Mouse (Mus musculus): ENCODE results near the gene Gnrhr. TPM values are rescaled to one million over a fixed set of nuclear protein-coding genes. Genes with fewer than 3 reads are reported as not detected.

Gene Gnrhr
- polyA plus RNA-seq (2014; fragmentation: Nextera tagmentation; extraction: Ambion mirVana): not detected in 2 replicates

DNA sequence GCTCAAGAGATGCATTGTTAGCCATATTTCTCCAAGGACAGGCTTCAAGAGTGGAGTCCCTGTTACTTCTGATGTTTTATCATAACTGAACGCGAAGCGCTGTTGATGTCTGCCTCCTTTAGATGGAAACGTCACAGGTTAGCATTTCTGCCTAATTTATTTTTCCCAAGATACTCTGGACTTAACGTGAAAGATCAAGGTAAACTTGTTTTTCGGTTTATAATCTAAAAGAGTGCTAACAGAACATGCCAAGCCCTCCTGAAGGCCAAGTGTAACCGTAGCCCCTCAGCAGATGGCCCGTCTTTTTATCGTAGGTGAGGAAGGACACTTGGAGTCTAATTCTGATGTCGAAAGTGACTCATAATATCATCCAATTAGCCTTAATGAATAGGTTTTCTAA, at the start of gene Gnrhr:
Gene Gnrhr (minus strand): TSS at position 101 of the 400 bp plus-strand sequence.
- H3K4me1 ChIP-seq (replicated peaks; ENCODE audit: control insufficient read depth, insufficient read depth, low read length): no peaks in the 10 kb centered on the region
- H3K27me3 ChIP-seq (ENCODE audit: control insufficient read depth, insufficient read depth, low read length): no peaks in the 10 kb centered on the region
- H3K36me3 ChIP-seq (ENCODE audit: control insufficient read depth, insufficient read depth, low read length): no peaks in the 10 kb centered on the region
- H3K4me2 ChIP-seq (ENCODE audit: low read depth, low read length, severe bottlenecking): no peak within 1 kb of the TSS
- H3K27ac ChIP-seq (ENCODE audit: low read depth, low read length): no peak within 1 kb of the TSS
- no peak within 1 kb of the TSS for H3K9ac ChIP-seq (ENCODE audit: low read length)
- DNase-seq (ENCODE audit: low spot score): no peak
- WGBS: 93% methylated on average over 10 of the region's 10 CpGs
- no peak within 1 kb of the TSS for H3K4me3 ChIP-seq (ENCODE audit: low read depth, low read length)
- no peak for ATAC-seq (replicated peaks; ENCODE audit: low FRiP score)
- no peaks in the 10 kb centered on the region for H3K9me3 ChIP-seq (ENCODE audit: control insufficient read depth, low read length)

DNA sequence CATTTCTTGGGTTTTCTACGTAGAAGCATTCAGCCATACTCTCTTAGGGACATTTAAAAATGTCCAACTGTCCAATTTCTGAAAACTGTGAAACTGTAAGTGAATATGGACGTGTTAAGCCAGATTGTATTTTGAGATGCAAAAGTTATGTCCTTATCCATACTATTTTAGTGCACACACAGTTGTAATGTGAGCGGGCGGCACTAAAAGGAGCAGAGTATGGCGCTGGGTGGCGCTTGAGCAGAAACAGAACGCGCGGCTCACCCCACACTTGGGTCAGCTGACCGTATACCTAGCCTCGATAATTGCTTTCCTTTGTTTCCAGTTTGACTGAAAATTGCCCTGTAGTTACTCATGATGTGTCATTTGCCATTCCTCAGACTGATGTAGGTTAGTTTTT, 48.9 kb upstream of the Gnrhr start:
- Histone ChIP-seq H3K9me3 (ENCODE audit: control insufficient read depth, low read length) (no peaks in the 10 kb centered on the region), H3K9ac (ENCODE audit: low read length) (no peak overlapping the region), H3K27ac (ENCODE audit: low read depth, low read length) (no peak overlapping the region), H3K4me1 (replicated peaks; ENCODE audit: control insufficient read depth, insufficient read depth, low read length) (no peaks in the 10 kb centered on the region), H3K27me3 (ENCODE audit: control insufficient read depth, insufficient read depth, low read length) (no peaks in the 10 kb centered on the region), H3K4me2 (ENCODE audit: low read depth, low read length, severe bottlenecking) (no peak overlapping the region), H3K4me3 (ENCODE audit: low read depth, low read length) (no peak overlapping the region), H3K36me3 (ENCODE audit: control insufficient read depth, insufficient read depth, low read length) (no peaks in the 10 kb centered on the region)
- DNase-seq (ENCODE audit: low spot score) (no peak), ATAC-seq (replicated peaks; ENCODE audit: low FRiP score) (no peak)
- 95% methylated on average over 11 of the region's 11 CpGs for WGBS

- WGBS: 68% methylated on average over 1 of the region's 1 CpGs
Measured at GRCm38 (mm10) chr5:86244880-86245279, 47.2 kb upstream of the Gnrhr start.

GRCm38 (mm10) chr5:86244275-86244674, 46.6 kb upstream of the Gnrhr start:
- Histone ChIP-seq H3K27ac (ENCODE audit: low read depth, low read length) (no peak overlapping the region), H3K9me3 (ENCODE audit: control insufficient read depth, low read length) (no peaks in the 10 kb centered on the region), H3K4me2 (ENCODE audit: low read depth, low read length, severe bottlenecking) (no peak overlapping the region), H3K36me3 (ENCODE audit: control insufficient read depth, insufficient read depth, low read length) (no peaks in the 10 kb centered on the region), H3K27me3 (ENCODE audit: control insufficient read depth, insufficient read depth, low read length) (no peaks in the 10 kb centered on the region), H3K4me3 (ENCODE audit: low read depth, low read length) (no peak overlapping the region), H3K4me1 (replicated peaks; ENCODE audit: control insufficient read depth, insufficient read depth, low read length) (no peaks in the 10 kb centered on the region), H3K9ac (ENCODE audit: low read length) (no peak overlapping the region)
- ATAC-seq (replicated peaks; ENCODE audit: low FRiP score): no peak
- DNase-seq (ENCODE audit: low spot score): no peak
- WGBS: 91% methylated on average over 3 of the region's 3 CpGs

More at GRCm38 (mm10) chr5:86244880-86245279, 47.2 kb upstream of the Gnrhr start:
- no peak for DNase-seq (ENCODE audit: low spot score)
- H3K4me2 ChIP-seq (ENCODE audit: low read depth, low read length, severe bottlenecking): no peak overlapping the region
- no peak overlapping the region for H3K4me3 ChIP-seq (ENCODE audit: low read depth, low read length)
- no peaks in the 10 kb centered on the region for H3K36me3 ChIP-seq (ENCODE audit: control insufficient read depth, insufficient read depth, low read length)
- no peak for ATAC-seq (replicated peaks; ENCODE audit: low FRiP score)
- H3K9me3 ChIP-seq (ENCODE audit: control insufficient read depth, low read length): no peaks in the 10 kb centered on the region
- no peaks in the 10 kb centered on the region for H3K27me3 ChIP-seq (ENCODE audit: control insufficient read depth, insufficient read depth, low read length)
- H3K4me1 ChIP-seq (replicated peaks; ENCODE audit: control insufficient read depth, insufficient read depth, low read length): no peaks in the 10 kb centered on the region
- H3K9ac ChIP-seq (ENCODE audit: low read length): no peak overlapping the region
- no peak overlapping the region for H3K27ac ChIP-seq (ENCODE audit: low read depth, low read length)

- no peak for ATAC-seq (replicated peaks; ENCODE audit: low FRiP score)
- Histone ChIP-seq H3K36me3 (ENCODE audit: control insufficient read depth, insufficient read depth, low read length) (no peaks in the 10 kb centered on the region), H3K9me3 (ENCODE audit: control insufficient read depth, low read length) (no peaks in the 10 kb centered on the region), H3K4me2 (ENCODE audit: low read depth, low read length, severe bottlenecking) (no peak overlapping the region), H3K27me3 (ENCODE audit: control insufficient read depth, insufficient read depth, low read length) (no peaks in the 10 kb centered on the region), H3K4me1 (replicated peaks; ENCODE audit: control insufficient read depth, insufficient read depth, low read length) (no peaks in the 10 kb centered on the region), H3K9ac (ENCODE audit: low read length) (no peak overlapping the region), H3K4me3 (ENCODE audit: low read depth, low read length) (no peak overlapping the region), H3K27ac (ENCODE audit: low read depth, low read length) (no peak overlapping the region)
- WGBS: 91% methylated on average over 5 of the region's 5 CpGs
- no peak for DNase-seq (ENCODE audit: low spot score)
Measured at GRCm38 (mm10) chr5:86227156-86227853, 29.6 kb upstream of the Gnrhr start.

- no peak overlapping the region for H3K4me3 ChIP-seq (ENCODE audit: low read depth, low read length)
- no peaks in the 10 kb centered on the region for H3K36me3 ChIP-seq (ENCODE audit: control insufficient read depth, insufficient read depth, low read length)
- H3K4me1 ChIP-seq (replicated peaks; ENCODE audit: control insufficient read depth, insufficient read depth, low read length): no peaks in the 10 kb centered on the region
- H3K4me2 ChIP-seq (ENCODE audit: low read depth, low read length, severe bottlenecking): no peak overlapping the region
- WGBS: 25% methylated on average over 4 of the region's 4 CpGs
- H3K9ac ChIP-seq (ENCODE audit: low read length): no peak overlapping the region
- no peaks in the 10 kb centered on the region for H3K27me3 ChIP-seq (ENCODE audit: control insufficient read depth, insufficient read depth, low read length)
- H3K9me3 ChIP-seq (ENCODE audit: control insufficient read depth, low read length): no peaks in the 10 kb centered on the region
- DNase-seq (ENCODE audit: low spot score): no peak
- H3K27ac ChIP-seq (ENCODE audit: low read depth, low read length): no peak overlapping the region
- ATAC-seq (replicated peaks; ENCODE audit: low FRiP score): 0 out of 2 replicates have a peak, but pooled peaks have one; percentile 40
Measured at GRCm38 (mm10) chr5:86191356-86191755, 6.3 kb downstream of the Gnrhr start.

- H3K4me1 ChIP-seq (replicated peaks; ENCODE audit: control insufficient read depth, insufficient read depth, low read length): no peaks in the 10 kb centered on the region
- WGBS: 21% methylated on average over 5 of the region's 5 CpGs
- no peaks in the 10 kb centered on the region for H3K27me3 ChIP-seq (ENCODE audit: control insufficient read depth, insufficient read depth, low read length)
- no peak overlapping the region for H3K4me3 ChIP-seq (ENCODE audit: low read depth, low read length)
- DNase-seq (ENCODE audit: low spot score) (no peak), ATAC-seq (replicated peaks; ENCODE audit: low FRiP score) (no peak; the same call in 1 of the 2 replicates)
- no peak overlapping the region for H3K27ac ChIP-seq (ENCODE audit: low read depth, low read length)
- no peak overlapping the region for H3K4me2 ChIP-seq (ENCODE audit: low read depth, low read length, severe bottlenecking)
- H3K9me3 ChIP-seq (ENCODE audit: control insufficient read depth, low read length): no peaks in the 10 kb centered on the region
- H3K9ac ChIP-seq (ENCODE audit: low read length): no peak overlapping the region
- no peaks in the 10 kb centered on the region for H3K36me3 ChIP-seq (ENCODE audit: control insufficient read depth, insufficient read depth, low read length)
Measured at GRCm38 (mm10) chr5:86190770-86191169, 6.9 kb downstream of the Gnrhr start.

GRCm38 (mm10) chr5:86190290-86190689, 7.4 kb downstream of the Gnrhr start:
- no peaks in the 10 kb centered on the region for H3K27me3 ChIP-seq (ENCODE audit: control insufficient read depth, insufficient read depth, low read length)
- H3K27ac ChIP-seq (ENCODE audit: low read depth, low read length): no peak overlapping the region
- no peaks in the 10 kb centered on the region for H3K36me3 ChIP-seq (ENCODE audit: control insufficient read depth, insufficient read depth, low read length)
- ATAC-seq (replicated peaks; ENCODE audit: low FRiP score): no peak
- no peak overlapping the region for H3K4me2 ChIP-seq (ENCODE audit: low read depth, low read length, severe bottlenecking)
- no peak overlapping the region for H3K9ac ChIP-seq (ENCODE audit: low read length)
- H3K4me1 ChIP-seq (replicated peaks; ENCODE audit: control insufficient read depth, insufficient read depth, low read length): no peaks in the 10 kb centered on the region
- H3K4me3 ChIP-seq (ENCODE audit: low read depth, low read length): no peak overlapping the region
- no peaks in the 10 kb centered on the region for H3K9me3 ChIP-seq (ENCODE audit: control insufficient read depth, low read length)
- 49% methylated on average over 15 of the region's 15 CpGs for WGBS
- DNase-seq (ENCODE audit: low spot score): no peak

DNA sequence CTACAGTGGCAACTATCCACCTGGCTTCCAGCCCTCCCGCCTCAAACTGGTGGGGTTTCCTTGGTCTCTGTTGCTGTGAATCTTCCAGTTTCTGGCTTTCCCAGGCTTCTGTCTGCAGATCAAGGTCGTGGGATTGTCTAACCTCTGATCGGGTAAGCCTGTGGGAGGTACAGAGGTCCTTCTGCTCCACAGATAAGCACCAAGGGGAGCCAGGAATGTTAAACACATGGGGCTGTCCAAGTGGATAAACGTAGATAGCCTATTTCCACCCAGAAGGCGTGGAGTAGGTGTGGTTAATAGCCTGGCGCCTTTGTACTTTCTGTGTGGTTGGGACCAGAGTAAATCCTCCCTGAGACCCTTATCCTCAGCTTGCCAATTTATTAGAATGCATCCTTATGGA, 10.3 kb downstream of the Gnrhr start:
- Histone ChIP-seq H3K9me3 (ENCODE audit: control insufficient read depth, low read length) (no peaks in the 10 kb centered on the region), H3K27ac (ENCODE audit: low read depth, low read length) (no peak overlapping the region), H3K27me3 (ENCODE audit: control insufficient read depth, insufficient read depth, low read length) (no peaks in the 10 kb centered on the region), H3K4me1 (replicated peaks; ENCODE audit: control insufficient read depth, insufficient read depth, low read length) (no peaks in the 10 kb centered on the region), H3K4me2 (ENCODE audit: low read depth, low read length, severe bottlenecking) (no peak overlapping the region), H3K9ac (ENCODE audit: low read length) (no peak overlapping the region), H3K4me3 (ENCODE audit: low read depth, low read length) (no peak overlapping the region), H3K36me3 (ENCODE audit: control insufficient read depth, insufficient read depth, low read length) (no peaks in the 10 kb centered on the region)
- WGBS: 84% methylated on average over 6 of the region's 6 CpGs
- no peak for ATAC-seq (replicated peaks; ENCODE audit: low FRiP score)
- no peak for DNase-seq (ENCODE audit: low spot score)
